Mouse (Mus musculus) MEL (cell line): ENCODE data around the gene Pdia3.

Source experiments
- CTCF ChIP-seq, 3 experiments: IDR thresholded peaks in 2 of 3; conservative IDR thresholded peaks in 1 of 3; 2 replicates each; pipeline ENCODE4 v1.5.1; 2011 to 2012; ENCODE audit warnings: low read length in 3 of 3, low read depth in 2 of 3, mild to moderate bottlenecking in 2 of 3, improper control_type of control experiment in 1 of 3, inconsistent platforms in 1 of 3, mixed read lengths in 1 of 3, moderate library complexity in 1 of 3; ENCODE audit not compliant: control insufficient read depth in 1 of 3, insufficient read depth in 1 of 3, poor library complexity in 1 of 3, severe bottlenecking in 1 of 3
- TAL1 ChIP-seq: IDR thresholded peaks from 2 replicates; pipeline ENCODE4 v1.6.1; 2012; ENCODE audit warnings: mild to moderate bottlenecking, inconsistent platforms, low read length, moderate library complexity, mixed read lengths
- ZKSCAN1 ChIP-seq: IDR thresholded peaks from 2 replicates; pipeline ENCODE4 v1.6.1; 2012; ENCODE audit warnings: low read depth, mild to moderate bottlenecking, inconsistent platforms, low read length, improper control_type of control experiment, moderate library complexity
- ZMIZ1 ChIP-seq: IDR thresholded peaks from 2 replicates; pipeline ENCODE4 v1.6.1; 2012; ENCODE audit warnings: low read depth, mild to moderate bottlenecking, inconsistent platforms, low read length, improper control_type of control experiment, moderate library complexity

GRCm38 (mm10) chr2:121452990-121453389 is 39.4 kb downstream of the Pdia3 start, which contains the start of gene Hypk:
- no peak for TF ChIP-seq TAL1
- no peak for TF ChIP-seq ZKSCAN1
- no peak for TF ChIP-seq CTCF (IDR thresholded peaks at IDR 0.05 in 2 of 3, conservative IDR thresholded peaks at IDR 0.05 in 1 of 3; ENCODE audit: control insufficient read depth in 1 of 3, insufficient read depth in 1 of 3, low read depth in 2 of 3, low read length in 3 of 3, poor library complexity in 1 of 3, severe bottlenecking in 1 of 3)
- TF ChIP-seq ZMIZ1: no peak
